Mouse (Mus musculus): ENCODE measurements at regions not wholly inside any gene's neighbourhood (a gene's known extent, or its start where the extent isn't known, plus 50 kb on each side); places are given as distances from the start of the nearest gene placed in this dataset.

GRCm38 (mm10) chr11:113182083-113182861, 400.2 kb downstream of the Sox9 start:
- TF ChIP-seq CTCF (IDR thresholded peaks at IDR 0.05; ENCODE audit: insufficient read depth, low read length): no peak
- no peak for TF ChIP-seq POLR2A (IDR thresholded peaks at IDR 0.05; ENCODE audit: borderline replicate concordance, extremely low read depth, low read depth, low read length)
